Mouse (Mus musculus): ENCODE results near the gene Mtnr1a.
A peak's percentile ranks its signal among the peaks of the same experiment; 100 is the strongest.
"Not testable (repeated sequence)": the region's sequence is repeated elsewhere in the genome, so short reads cannot be mapped to it uniquely, and the experiment has no call there.

Mtnr1a gene

GRCm38 (mm10) chr8:45068759-45069386 lies at the start of gene Mtnr1a:
Gene Mtnr1a (plus strand): TSS chr8:45069137.
- peak; percentile 12 to 16 for DNase-seq

GRCm38 (mm10) chr8:45019241-45019640 lies 49.7 kb upstream of the Mtnr1a start:
- DNase-seq = no peak

DNA sequence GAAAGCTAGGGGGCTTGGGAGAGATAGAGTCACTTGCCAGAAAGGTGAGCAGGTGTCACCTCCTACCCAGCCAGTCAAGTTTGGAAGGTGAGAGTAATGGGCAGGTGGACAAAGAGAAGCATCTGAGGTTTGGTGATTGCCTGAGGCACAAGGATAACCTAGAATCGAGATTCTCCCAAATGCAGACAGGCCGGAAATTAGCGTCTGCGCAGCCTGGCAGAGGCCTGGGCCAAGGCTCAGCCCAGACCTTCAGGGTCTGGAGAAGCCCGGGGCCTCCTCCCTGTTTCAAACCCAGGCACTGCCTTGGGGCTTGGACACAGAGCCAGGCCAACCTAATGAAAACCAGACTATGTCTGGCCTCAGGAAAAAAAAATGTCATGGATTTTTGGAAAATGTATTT lies 47.8 kb upstream of the Mtnr1a start:
- no peak for DNase-seq

DNA sequence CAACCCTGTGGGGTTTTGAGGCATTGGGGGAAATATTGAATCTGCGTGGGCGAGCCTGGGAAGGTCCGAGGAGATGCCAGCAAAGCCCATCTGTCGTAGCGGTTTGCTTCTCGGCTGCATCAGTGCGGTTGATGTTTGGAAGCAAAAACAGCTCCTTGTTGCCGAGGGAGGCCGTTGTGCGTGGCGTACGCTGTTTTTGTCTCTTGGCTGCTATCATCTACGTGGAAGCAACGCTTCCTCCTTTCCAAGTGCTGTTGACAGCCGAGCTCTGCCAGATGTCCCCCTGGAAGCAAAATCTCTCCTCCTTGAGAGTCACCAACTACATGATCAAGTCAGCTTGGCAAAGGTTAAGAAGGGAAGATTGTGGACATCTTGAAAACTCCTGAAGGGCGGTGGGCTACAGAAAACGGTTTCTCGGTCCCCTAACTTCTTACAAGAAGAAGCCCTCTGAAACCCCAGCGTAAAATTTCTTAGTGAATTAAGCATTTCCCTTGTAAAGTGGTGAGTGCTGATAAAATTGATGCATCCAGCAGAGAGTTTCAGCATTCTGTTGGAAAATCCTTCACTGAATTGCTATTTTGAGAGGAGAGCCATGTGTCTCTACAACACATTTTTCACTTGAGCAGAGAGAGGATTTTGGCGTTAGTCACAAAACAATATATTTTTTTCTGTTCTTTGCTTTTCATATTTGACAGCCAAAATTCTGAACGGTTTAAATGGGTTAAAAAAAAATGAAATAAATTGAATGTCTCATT lies 46.8 kb upstream of the Mtnr1a start:
- no peak for DNase-seq

DNA sequence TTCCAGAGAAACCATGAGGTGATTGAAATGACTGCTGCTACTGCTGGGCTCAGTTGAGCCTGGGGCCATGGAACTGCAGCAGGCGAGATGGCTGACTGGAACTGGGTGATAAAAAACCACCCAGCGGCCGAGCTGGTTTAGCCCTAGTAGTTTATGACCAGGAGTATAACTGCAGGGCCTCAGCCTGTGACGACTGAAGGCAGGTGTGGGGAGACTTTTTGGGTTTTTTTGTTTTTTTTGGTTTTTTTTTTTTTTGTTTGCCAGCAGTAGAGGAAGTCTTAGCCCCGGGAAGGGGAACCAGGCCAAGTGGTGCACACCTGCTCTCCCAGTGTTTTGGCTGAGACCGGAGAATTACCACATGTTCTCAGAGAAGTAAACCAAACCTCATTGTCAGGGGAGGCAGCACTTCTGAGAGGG lies 40.8 kb upstream of the Mtnr1a start:
- DNase-seq = no peak

GRCm38 (mm10) chr8:45038350-45038749 lies 30.6 kb upstream of the Mtnr1a start:
- no peak for DNase-seq

DNA sequence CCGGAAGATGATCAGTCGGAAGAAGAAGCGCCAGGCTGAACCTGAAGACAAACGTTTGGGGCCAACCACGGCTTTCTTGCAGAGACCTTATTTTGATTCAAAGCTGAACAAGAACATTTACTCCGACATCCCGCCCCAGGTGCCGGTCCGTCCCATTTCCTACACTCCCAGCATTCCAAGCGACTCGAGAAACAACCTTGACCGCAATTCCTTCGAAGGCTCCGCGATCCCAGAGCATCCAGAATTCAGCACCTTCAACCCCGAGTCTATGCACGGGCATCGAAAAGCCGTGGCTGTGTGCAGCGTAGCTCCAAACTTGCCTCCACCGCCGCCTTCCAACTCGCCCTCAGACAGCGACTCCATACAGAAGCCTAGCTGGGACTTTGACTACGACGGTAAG lies 24.8 kb upstream of the Mtnr1a start:
- no peak for DNase-seq

DNA sequence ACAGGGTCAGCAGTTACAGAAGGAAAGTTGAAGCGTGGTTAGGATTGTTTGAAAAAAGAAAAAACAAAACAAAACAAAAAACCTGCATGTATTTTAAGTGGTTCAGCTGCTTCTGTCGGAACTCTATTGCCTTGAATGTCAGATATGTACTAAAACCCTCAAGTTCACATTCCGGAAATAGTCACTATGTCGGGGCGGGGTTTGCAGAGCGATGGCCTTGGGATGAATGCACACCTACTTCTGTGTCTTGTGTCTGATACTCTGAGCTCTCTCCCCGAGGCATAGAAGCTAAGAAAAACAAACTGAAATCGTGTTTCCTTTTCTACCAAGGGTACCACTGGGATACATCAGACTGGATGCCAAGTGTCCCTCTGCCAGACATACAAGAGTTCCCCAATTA lies 18.5 kb upstream of the Mtnr1a start:
- DNase-seq = no peak

GRCm38 (mm10) chr8:45051236-45051635 lies 17.7 kb upstream of the Mtnr1a start:
- DNase-seq = no peak

GRCm38 (mm10) chr8:45052205-45052604 lies 16.7 kb upstream of the Mtnr1a start:
- no peak for DNase-seq

DNA sequence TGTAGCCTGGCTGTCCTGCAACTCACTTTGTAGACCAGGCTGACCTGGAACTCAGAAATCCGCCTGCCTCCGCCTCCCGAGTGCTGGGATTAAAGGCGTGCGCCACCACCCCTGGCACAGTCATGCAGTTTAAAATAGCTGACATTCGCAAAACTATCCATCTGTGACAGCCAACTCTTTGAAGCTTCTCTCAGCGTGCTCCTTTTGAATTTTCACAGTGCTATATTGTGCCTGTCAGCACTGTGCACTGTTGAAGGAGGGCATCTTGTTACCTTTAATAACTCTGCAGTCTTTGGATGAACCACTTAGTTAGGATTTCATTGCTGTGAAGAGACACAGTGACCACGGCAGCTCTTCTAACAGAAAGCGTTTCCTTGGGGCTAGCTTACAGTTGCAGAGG lies 16.3 kb upstream of the Mtnr1a start:
- DNase-seq = no peak

DNA sequence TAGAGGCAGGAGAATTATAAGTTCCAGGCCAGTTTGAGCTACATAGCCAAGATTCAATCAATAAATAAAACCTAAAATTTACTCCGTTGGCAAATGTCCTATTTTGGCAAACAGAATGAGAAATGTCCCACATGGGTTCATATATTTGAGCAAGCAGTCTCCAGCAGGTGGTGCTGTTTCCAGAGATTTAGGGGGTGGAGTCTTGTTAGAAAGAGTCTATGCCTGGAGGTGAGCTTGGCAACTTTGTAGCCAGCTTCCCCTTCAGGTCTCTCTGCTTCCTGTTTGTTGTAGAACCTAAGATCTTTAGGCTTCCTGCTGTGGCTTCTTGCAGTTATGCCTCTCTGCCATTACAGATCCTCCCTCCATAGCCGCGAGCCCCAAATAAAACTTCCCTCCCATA lies 13.4 kb upstream of the Mtnr1a start:
- DNase-seq = no peak

DNA sequence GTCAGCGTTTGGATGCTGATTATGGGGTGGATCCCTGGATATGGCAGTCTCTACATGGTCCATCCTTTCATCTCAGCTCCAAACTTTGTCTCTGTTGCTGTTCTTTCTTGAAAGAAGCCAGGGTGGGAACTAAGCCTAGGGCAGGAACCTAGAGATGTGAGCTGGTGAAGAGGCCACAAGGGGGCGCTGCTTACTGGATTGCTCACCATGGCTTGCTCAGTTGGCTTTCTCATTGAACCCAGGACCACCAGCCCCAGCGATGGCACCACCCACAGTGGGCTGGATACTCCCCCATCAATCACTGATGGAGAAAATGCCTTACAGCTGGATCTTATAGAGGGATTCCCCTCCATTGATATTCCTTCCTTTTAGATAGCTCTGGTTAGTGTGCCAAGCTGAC lies 12.1 kb upstream of the Mtnr1a start:
- no peak for DNase-seq

GRCm38 (mm10) chr8:45060083-45060482 lies 8.9 kb upstream of the Mtnr1a start:
- no peak for DNase-seq

GRCm38 (mm10) chr8:45062311-45062710 lies 6.6 kb upstream of the Mtnr1a start:
- no peak for DNase-seq

DNA sequence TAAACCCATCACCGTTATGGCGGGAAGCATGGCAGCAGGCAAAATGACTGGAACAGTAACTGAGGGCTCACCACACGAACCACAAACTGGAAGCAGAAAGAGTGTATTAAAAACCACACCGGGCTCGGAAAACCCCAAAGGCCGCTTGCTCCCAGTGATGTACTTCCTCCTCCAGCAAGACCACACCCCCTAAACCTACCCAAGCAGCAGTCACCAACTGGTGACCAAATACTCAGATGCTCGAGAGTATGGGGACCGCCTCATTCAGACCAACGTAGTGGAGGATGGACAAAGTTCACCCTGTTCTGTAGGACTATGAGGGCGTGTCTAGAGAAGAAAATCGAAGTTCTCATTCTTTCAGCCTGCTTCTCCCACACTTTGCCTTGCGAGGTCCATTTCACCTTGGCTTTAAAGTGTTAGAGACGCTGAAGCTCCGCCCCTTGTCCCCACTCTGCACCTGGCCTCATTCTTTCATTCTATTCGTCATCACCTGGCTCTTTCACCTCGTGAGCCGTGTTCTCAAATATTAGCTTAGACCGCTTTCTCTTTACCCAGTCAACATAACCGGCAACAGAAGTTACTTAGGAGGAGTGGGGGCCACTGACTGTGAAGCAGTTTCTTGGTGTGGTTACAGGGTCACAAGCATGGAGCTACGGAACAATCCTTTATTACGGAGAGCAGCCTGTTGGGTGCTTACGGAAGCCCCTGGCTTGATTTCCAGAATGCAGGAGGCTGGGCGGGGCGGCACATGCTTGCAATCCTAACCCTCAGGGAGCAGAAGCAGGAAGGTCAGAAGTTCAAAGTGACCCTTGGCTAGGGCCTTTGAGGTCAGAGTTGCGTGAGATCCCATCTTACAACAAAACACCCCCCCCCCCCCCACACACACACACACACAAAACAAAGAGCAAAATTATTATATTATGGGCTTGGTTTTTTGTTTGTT lies 5.7 kb upstream of the Mtnr1a start:
- DNase-seq = no peak

DNA sequence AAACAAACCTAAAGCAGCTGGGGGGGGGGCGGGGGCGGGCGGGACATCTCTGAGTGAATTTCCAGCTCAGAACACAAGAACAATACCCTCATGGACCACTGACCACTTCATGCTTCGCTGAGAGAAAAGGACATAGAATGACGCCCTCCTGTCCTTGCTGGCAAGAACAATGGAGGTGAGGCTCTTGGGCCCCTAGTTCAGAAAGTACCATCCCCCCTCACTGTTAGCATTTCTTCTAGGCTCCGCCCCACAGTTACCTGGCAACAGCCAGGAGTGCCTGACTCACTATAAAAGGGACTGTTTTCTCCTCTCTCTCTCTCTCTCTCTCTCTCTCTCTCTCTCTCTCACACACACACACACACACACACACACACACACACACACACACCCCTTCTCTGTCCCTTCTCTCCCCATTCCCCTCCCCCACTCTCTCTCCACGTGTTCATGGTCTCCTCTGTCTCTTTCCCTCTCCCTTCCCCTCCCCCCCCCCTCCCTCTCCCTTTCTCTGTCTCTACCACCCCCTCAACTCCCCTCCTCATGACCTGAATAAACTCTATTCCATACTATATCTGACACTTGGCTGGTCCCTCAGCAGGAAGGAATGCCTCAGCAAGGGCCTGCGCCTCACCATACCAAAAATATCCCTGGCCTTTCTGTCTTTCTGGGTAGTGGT lies 4.6 kb upstream of the Mtnr1a start:
- no peak for DNase-seq

GRCm38 (mm10) chr8:45065391-45065790 lies 3.5 kb upstream of the Mtnr1a start:
- DNase-seq = not testable (repeated sequence)

DNA sequence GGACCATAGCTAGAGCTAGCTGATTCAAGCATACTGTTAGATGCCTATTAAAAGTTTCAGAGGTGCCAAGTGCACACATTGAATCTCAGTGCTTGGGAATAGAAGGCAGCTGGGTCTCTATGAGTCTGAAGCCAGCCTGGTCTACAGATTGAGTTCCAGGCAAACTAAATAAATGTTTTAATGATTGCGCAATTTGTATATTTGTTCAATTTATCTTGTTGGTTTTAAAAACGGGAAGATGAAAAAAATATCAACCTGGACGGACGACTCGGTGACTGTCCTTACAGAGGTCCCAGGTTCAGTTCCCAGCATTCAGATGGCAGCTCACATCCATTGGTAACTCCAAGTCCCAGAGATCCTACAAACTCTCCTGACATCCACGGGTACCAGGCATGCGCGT lies 2.0 kb downstream of the Mtnr1a start:
- no peak for DNase-seq

GRCm38 (mm10) chr8:45080850-45081249 lies 11.9 kb downstream of the Mtnr1a start:
- DNase-seq = no peak

DNA sequence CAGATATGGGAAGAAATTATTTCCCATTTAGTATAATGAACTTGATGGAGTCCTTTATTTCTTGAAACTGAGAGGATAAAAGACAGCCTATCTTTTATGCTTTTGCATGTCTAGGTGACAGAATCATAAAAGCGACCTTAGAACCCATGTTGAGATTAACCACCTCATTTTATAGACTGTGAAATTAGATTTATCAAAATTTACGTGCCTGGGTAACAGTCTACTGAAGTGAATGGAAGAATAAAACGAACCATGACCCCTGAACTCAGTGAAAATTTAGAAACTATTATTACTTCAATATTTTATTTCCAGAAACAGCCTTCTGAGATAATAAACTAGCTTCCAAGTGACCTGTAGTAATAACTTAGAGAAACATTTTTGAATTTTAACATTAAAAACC lies 24.7 kb downstream of the Mtnr1a start:
- DNase-seq = no peak

- DNase-seq = no peak
Observed at GRCm38 (mm10) chr8:45109371-45110063, 40.6 kb downstream of the Mtnr1a start.
